Mouse (Mus musculus): ENCODE measurements around the gene Aoah. TPM values are rescaled to one million over a fixed set of nuclear protein-coding genes. Genes with fewer than 3 reads are reported as not detected.

Aoah gene
- polyA plus RNA-seq, 1 experiment from 2014 or later: 2.5 TPM

DNA sequence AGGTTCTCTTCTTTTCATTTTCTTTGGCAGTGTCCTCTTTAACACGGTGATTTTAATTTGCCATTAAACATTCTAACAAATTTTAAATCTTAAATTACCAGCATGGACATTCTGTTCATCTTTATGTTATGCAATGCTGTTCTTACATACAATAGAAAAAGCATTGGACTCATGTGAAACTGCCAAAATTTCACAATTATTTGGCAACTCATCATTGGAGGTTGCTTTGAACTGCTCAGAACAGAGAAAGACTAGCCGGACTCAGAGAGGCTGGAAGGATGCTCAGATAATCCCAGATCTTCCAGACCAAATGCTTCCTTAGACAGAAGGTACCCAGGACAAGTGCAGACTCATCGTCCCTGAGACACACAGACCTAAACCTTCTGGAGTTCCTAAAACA lies 126.5 kb downstream of the Aoah start:
- Histone ChIP-seq H3K27ac (ENCODE audit: low read depth) (no peak overlapping the region), H3K27me3 (ENCODE audit: insufficient read depth, low read length) (no peaks in the 10 kb centered on the region), H3K9me3 (ENCODE audit: low read length) (no peaks in the 10 kb centered on the region), H3K4me3 (ENCODE audit: low read depth, low read length) (no peak overlapping the region), H3K36me3 (replicated peaks; ENCODE audit: insufficient read depth, low read length) (no peaks in the 10 kb centered on the region), H3K4me2 (ENCODE audit: low read depth, low read length) (no peak overlapping the region), H3K9ac (replicated peaks) (no peak overlapping the region), H3K4me1 (ENCODE audit: insufficient read depth) (no peaks in the 10 kb centered on the region)
- TF ChIP-seq EP300 (IDR thresholded peaks at IDR 0.05; ENCODE audit: low read depth): no peak
- TF ChIP-seq CTCF (IDR thresholded peaks at IDR 0.05; ENCODE audit: low read depth): no peak
- 81% methylated on average over 3 of the region's 3 CpGs for WGBS (ENCODE audit: insufficient replicate concordance)
- ATAC-seq (no peak), DNase-seq (no peak)

DNA sequence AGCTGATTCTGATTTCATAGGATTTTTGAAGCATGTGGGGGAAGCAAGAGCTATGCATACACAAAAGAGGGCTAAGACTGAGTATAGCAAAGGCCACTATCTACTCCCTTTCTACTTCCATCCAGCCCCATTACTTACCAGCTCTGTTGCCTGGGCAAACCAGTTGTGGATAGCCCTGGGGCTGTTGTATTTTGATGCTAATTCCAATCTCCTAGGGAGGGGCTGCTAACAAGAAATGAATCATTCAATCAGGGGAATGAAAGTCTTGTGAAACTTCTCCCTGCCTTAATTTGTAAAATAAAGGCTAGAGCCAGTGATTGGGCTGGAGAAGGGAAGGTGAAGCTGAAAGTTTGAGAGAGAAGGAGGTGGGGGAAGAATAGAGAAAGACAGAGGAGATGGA lies 142.1 kb downstream of the Aoah start:
- Histone ChIP-seq H3K9me3 (ENCODE audit: low read length) (no peaks in the 10 kb centered on the region), H3K4me2 (ENCODE audit: low read depth, low read length) (no peak overlapping the region), H3K27me3 (ENCODE audit: insufficient read depth, low read length) (no peaks in the 10 kb centered on the region), H3K27ac (ENCODE audit: low read depth) (no peak overlapping the region), H3K4me3 (ENCODE audit: low read depth, low read length) (no peak overlapping the region), H3K4me1 (ENCODE audit: insufficient read depth) (no peaks in the 10 kb centered on the region), H3K36me3 (replicated peaks; ENCODE audit: insufficient read depth, low read length) (no peaks in the 10 kb centered on the region), H3K9ac (replicated peaks) (no peak overlapping the region)
- no peak for ATAC-seq
- TF ChIP-seq EP300 (IDR thresholded peaks at IDR 0.05; ENCODE audit: low read depth) (no peak), CTCF (IDR thresholded peaks at IDR 0.05; ENCODE audit: low read depth) (no peak)
- DNase-seq: no peak

DNA sequence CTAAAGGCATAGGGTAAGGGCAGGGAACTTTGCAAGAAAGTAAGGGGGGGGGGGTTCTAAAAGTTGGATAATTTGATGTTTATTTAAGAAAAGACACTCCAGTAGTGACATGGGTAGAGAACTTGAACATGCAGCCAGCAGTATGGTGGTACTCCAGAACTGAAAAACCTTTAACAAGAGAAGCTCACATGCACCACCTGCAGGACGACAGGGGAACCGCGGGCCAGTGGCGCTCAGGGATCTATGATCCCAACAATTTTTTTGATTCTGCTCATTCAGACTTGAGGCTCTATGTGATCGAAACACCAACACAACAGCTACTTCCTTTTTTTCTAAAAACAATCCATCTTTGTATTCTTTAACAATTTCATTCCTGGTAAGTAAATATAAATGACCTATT lies 143.5 kb downstream of the Aoah start:
- 13% methylated on average over 5 of the region's 5 CpGs for WGBS (ENCODE audit: insufficient replicate concordance)
- H3K9ac ChIP-seq (replicated peaks): no peak overlapping the region
- no peaks in the 10 kb centered on the region for H3K4me1 ChIP-seq (ENCODE audit: insufficient read depth)
- no peaks in the 10 kb centered on the region for H3K27me3 ChIP-seq (ENCODE audit: insufficient read depth, low read length)
- no peaks in the 10 kb centered on the region for H3K36me3 ChIP-seq (replicated peaks; ENCODE audit: insufficient read depth, low read length)
- H3K27ac ChIP-seq (ENCODE audit: low read depth): no peak overlapping the region
- no peaks in the 10 kb centered on the region for H3K9me3 ChIP-seq (ENCODE audit: low read length)
- DNase-seq (peak; percentile 64), ATAC-seq (no peak)
- H3K4me3 ChIP-seq (ENCODE audit: low read depth, low read length): no peak overlapping the region
- no peak overlapping the region for H3K4me2 ChIP-seq (ENCODE audit: low read depth, low read length)
- TF ChIP-seq CTCF (IDR thresholded peaks at IDR 0.05; ENCODE audit: low read depth): peak; percentile 74
- no peak for TF ChIP-seq EP300 (IDR thresholded peaks at IDR 0.05; ENCODE audit: low read depth)

DNA sequence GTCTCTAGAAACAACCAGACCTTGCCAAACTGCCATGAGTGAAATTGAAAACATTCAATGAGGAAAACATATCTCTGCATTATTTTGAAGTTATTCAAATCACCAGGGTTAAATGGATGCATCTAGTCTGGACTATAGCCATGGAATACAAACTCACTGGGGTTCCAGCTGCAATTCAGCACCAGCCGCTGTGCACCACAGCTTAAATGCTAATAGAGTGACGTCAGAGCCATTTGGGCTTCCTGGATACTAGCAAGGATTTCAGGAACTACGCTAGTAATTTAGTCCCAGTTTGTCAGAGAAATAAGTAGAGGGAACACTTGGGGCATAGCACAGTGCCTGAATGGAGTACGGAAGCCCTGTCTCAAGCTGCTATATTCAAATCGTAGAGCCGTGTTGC lies 145.2 kb downstream of the Aoah start:
- ATAC-seq (no peak), DNase-seq (no peak)
- Histone ChIP-seq H3K36me3 (replicated peaks; ENCODE audit: insufficient read depth, low read length) (no peaks in the 10 kb centered on the region), H3K4me2 (ENCODE audit: low read depth, low read length) (no peak overlapping the region), H3K4me3 (ENCODE audit: low read depth, low read length) (no peak overlapping the region), H3K4me1 (ENCODE audit: insufficient read depth) (no peaks in the 10 kb centered on the region), H3K9ac (replicated peaks) (no peak overlapping the region), H3K9me3 (ENCODE audit: low read length) (no peaks in the 10 kb centered on the region), H3K27me3 (ENCODE audit: insufficient read depth, low read length) (no peaks in the 10 kb centered on the region), H3K27ac (ENCODE audit: low read depth) (no peak overlapping the region)
- TF ChIP-seq EP300 (IDR thresholded peaks at IDR 0.05; ENCODE audit: low read depth) (no peak), CTCF (IDR thresholded peaks at IDR 0.05; ENCODE audit: low read depth) (no peak)
- WGBS (ENCODE audit: insufficient replicate concordance): 78% methylated on average over 6 of the region's 6 CpGs

DNA sequence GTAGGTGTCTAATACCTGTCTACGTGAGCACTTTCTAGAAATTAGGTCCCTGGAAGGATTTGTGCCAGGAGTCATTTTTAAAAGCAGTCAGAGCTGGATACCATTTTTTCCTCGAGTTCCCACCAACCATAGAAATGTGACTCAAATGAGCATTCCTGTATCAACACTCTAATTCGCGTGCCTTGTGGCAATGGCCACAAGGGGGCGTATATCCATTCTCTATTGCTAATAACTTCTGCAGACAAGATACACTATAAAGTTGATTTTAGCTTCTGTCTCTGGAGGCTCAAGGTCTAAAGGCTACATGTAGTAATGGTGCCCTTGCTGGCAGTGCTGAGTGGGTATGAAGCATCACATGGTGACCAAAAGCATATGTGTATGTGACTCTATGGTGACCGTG lies 146.5 kb downstream of the Aoah start:
- ATAC-seq (no peak), DNase-seq (peak; percentile 37)
- H3K4me1 ChIP-seq (ENCODE audit: insufficient read depth): no peaks in the 10 kb centered on the region
- TF ChIP-seq EP300 (IDR thresholded peaks at IDR 0.05; ENCODE audit: low read depth) (no peak), CTCF (IDR thresholded peaks at IDR 0.05; ENCODE audit: low read depth) (peak; percentile 69)
- no peaks in the 10 kb centered on the region for H3K9me3 ChIP-seq (ENCODE audit: low read length)
- H3K4me3 ChIP-seq (ENCODE audit: low read depth, low read length): no peak overlapping the region
- no peaks in the 10 kb centered on the region for H3K36me3 ChIP-seq (replicated peaks; ENCODE audit: insufficient read depth, low read length)
- H3K9ac ChIP-seq (replicated peaks): no peak overlapping the region
- H3K27me3 ChIP-seq (ENCODE audit: insufficient read depth, low read length): no peaks in the 10 kb centered on the region
- no peak overlapping the region for H3K27ac ChIP-seq (ENCODE audit: low read depth)
- no peak overlapping the region for H3K4me2 ChIP-seq (ENCODE audit: low read depth, low read length)
- 45% methylated on average over 6 of the region's 6 CpGs for WGBS (ENCODE audit: insufficient replicate concordance)

DNA sequence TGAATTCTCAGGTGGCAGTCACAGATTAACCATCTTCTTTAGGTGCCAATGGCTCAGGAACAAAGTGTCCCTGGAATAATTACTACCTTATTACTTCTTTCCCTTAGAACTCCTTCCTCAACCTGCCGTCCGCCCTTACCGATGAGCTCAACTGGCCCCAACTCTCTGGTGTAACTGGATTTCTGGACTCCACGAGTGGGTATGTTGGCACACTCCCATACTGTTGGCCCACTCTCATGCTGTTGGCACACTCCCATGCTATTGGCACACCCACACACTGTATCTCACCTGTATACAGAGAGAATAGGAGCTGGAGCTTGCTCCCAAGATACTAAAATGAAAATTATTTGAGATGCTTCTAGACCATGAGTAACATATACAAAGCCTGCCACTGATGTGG lies 147.8 kb downstream of the Aoah start:
- no peaks in the 10 kb centered on the region for H3K36me3 ChIP-seq (replicated peaks; ENCODE audit: insufficient read depth, low read length)
- TF ChIP-seq EP300 (IDR thresholded peaks at IDR 0.05; ENCODE audit: low read depth) (no peak), CTCF (IDR thresholded peaks at IDR 0.05; ENCODE audit: low read depth) (no peak)
- WGBS (ENCODE audit: insufficient replicate concordance): 84% methylated on average over 4 of the region's 4 CpGs
- H3K4me1 ChIP-seq (ENCODE audit: insufficient read depth): no peaks in the 10 kb centered on the region
- H3K9me3 ChIP-seq (ENCODE audit: low read length): no peaks in the 10 kb centered on the region
- H3K4me2 ChIP-seq (ENCODE audit: low read depth, low read length): no peak overlapping the region
- no peak overlapping the region for H3K4me3 ChIP-seq (ENCODE audit: low read depth, low read length)
- no peak for DNase-seq
- H3K27ac ChIP-seq (ENCODE audit: low read depth): no peak overlapping the region
- no peaks in the 10 kb centered on the region for H3K27me3 ChIP-seq (ENCODE audit: insufficient read depth, low read length)
- H3K9ac ChIP-seq (replicated peaks): no peak overlapping the region
- ATAC-seq: no peak

DNA sequence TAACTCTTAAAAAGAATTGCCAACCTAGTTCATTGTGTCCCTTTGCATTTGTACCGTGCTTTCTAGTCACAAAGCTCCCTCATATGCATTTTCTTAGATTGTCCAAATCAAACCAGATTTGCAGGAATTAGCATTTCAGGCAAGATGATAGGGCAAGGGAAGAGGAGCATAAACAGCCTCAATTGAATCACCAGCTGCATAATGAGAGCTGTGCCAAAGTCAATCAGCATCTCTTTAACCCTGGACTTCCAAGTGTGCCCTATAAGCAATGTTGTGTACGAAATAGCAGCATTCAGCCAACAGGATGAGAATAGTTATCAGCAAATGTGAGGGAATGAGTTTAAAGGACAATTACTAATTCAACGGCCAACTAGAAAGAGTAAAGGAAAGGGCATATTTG lies 169.2 kb downstream of the Aoah start:
- TF ChIP-seq EP300 (IDR thresholded peaks at IDR 0.05; ENCODE audit: low read depth) (no peak), CTCF (IDR thresholded peaks at IDR 0.05; ENCODE audit: low read depth) (no peak)
- H3K9me3 ChIP-seq (ENCODE audit: low read length): no peaks in the 10 kb centered on the region
- no peak overlapping the region for H3K4me2 ChIP-seq (ENCODE audit: low read depth, low read length)
- 69% methylated on average over 3 of the region's 3 CpGs for WGBS (ENCODE audit: insufficient replicate concordance)
- no peaks in the 10 kb centered on the region for H3K27me3 ChIP-seq (ENCODE audit: insufficient read depth, low read length)
- no peak overlapping the region for H3K4me3 ChIP-seq (ENCODE audit: low read depth, low read length)
- no peaks in the 10 kb centered on the region for H3K36me3 ChIP-seq (replicated peaks; ENCODE audit: insufficient read depth, low read length)
- no peak overlapping the region for H3K27ac ChIP-seq (ENCODE audit: low read depth)
- H3K9ac ChIP-seq (replicated peaks): no peak overlapping the region
- ATAC-seq: no peak
- DNase-seq: no peak
- H3K4me1 ChIP-seq (ENCODE audit: insufficient read depth): no peaks in the 10 kb centered on the region
